Mouse (Mus musculus) intestine, embryonic 14.5 days (tissue): ENCODE data around the gene Dgkq. TPM values are rescaled to one million over a fixed set of nuclear protein-coding genes. Genes with fewer than 3 reads are reported as not detected.
A peak's percentile ranks its signal among the peaks of the same experiment; 100 is the strongest.

ENCODE experiments used
- ATAC-seq: fragments of 200-750 bp; cut with Nextera tagmentation; replicated peaks from 2 replicates; pipeline ENCODE4 v1.8.0; 2017; ENCODE audit warnings: low read depth, moderate number of reproducible peaks, moderate TSS enrichment, moderate library complexity; ENCODE audit not compliant: low FRiP score, low TSS enrichment
- DNase-seq: peaks from one replicate; pipeline ENCODE4 v3.0.0-alpha.2; 2018; ENCODE audit warnings: low spot score
- H3K27ac ChIP-seq: fragments of 300-500 bp; sonication (generic); 2 replicates; pipeline ENCODE4 v1.5.1; 2014; ENCODE audit warnings: low read depth, mild to moderate bottlenecking, control low read depth
- H3K27me3 ChIP-seq: fragments of 300-500 bp; sonication (generic); replicated peaks from 2 replicates; pipeline ENCODE4 v1.6.1; 2014; ENCODE audit warnings: low read length, control low read depth; ENCODE audit not compliant: control insufficient read depth, insufficient read depth
- H3K36me3 ChIP-seq: fragments of 300-500 bp; sonication (generic); 2 replicates; pipeline ENCODE4 v1.6.1; 2014; ENCODE audit warnings: low read length, control low read depth; ENCODE audit not compliant: control insufficient read depth, insufficient read depth
- H3K4me1 ChIP-seq: fragments of 300-500 bp; sonication (generic); replicated peaks from 2 replicates; pipeline ENCODE4 v1.6.1; 2014; ENCODE audit warnings: low read length, control low read depth, mixed read lengths; ENCODE audit not compliant: control insufficient read depth, insufficient read depth
- H3K4me2 ChIP-seq: fragments of 300-500 bp; sonication (generic); 2 replicates; pipeline ENCODE4 v1.6.1; 2014; ENCODE audit warnings: low read length
- H3K4me3 ChIP-seq: fragments of 300-500 bp; sonication (generic); 2 replicates; pipeline ENCODE4 v1.5.1; 2014; ENCODE audit warnings: low read depth, low read length, control low read depth, mixed read lengths
- H3K9ac ChIP-seq: fragments of 300-500 bp; sonication (generic); 2 replicates; pipeline ENCODE4 v1.6.1; 2014; ENCODE audit warnings: mild to moderate bottlenecking, low read length
- H3K9me3 ChIP-seq: fragments of 300-500 bp; sonication (generic); 2 replicates; pipeline ENCODE4 v1.6.1; 2016; ENCODE audit warnings: low read length, control low read depth; ENCODE audit not compliant: control insufficient read depth
- WGBS: fragments of 180-500 bp; shearing (Covaris S2); extraction: QIAGEN DNeasy Blood & Tissue Kit; methylation state at CpG from one replicate; pipeline ENCODE4 v1.1.7; 2014; 5-methylcytosine and 5-hydroxymethylcytosine counted together
- polyA plus RNA-seq: library from polyadenylated mRNA; unstranded; fragments of >200 nt; fragmentation: Nextera tagmentation; extraction: Ambion mirVana; gene quantifications from 2 replicates; pipeline ENCODE4 v1.2.1, GENCODE M21; 2014

Gene Dgkq
- polyA plus RNA-seq, 1 experiment from 2014 or later = 8.0 TPM

DNA sequence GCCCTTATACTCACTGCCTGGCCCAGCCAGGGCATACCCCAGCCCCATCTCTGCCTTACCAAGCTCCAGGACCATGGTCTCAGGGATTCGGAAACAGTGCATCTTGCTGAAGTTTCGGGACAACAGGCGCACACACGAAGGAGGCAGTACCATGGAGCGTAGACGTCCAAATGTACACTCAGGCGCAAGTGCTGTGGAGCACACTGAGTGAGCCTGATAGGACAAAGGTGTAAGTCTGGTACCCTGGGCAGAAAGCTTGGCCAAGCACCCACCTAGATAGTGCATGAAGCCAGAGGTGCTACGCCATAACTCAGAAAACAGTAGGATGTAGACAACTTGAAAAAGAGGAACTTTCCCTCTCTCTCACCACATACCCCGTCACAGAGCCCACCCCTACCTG is 14.1 kb downstream of the Dgkq start:
- ATAC-seq (no peak), DNase-seq (no peak)
- no peak overlapping the region for H3K27ac ChIP-seq
- H3K4me3 ChIP-seq = no peak overlapping the region
- no peak overlapping the region for H3K9ac ChIP-seq
- no peak overlapping the region for H3K4me2 ChIP-seq
- 92% methylated on average over 9 of the region's 9 CpGs for WGBS
- H3K4me1 ChIP-seq = peaks cover 5% of the 10 kb centered on the region
- no peaks in the 10 kb centered on the region for H3K9me3 ChIP-seq
- no peaks in the 10 kb centered on the region for H3K27me3 ChIP-seq
- H3K36me3 ChIP-seq = peaks cover 55% of the 10 kb centered on the region

DNA sequence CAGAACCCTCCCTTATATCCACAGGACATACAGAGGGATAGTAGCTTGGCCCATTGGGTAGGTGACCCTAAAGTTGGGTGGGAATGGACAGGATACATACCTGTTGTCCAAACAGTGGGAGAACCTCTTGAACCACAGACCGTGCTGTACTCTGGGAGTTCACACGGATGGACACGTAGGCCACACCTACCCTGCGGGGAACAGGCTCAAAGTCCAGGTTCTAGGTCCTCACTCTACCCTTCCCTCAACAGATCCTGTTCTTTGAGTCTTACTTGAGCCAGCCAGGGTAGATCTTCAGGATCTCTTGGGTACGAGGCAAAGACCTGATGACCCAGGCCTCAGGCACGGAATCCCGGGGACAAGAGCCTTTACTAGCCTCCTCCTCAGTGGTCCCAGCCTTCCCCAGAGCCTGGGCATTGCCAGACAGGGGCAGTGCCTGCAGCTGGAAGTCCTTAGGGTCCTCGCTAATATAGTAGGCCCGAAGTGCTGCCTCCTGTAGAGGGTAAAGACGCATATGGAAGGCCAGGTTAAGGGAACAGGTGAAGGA is 15.0 kb downstream of the Dgkq start:
- Histone ChIP-seq H3K9ac (no peak overlapping the region), H3K4me3 (no peak overlapping the region), H3K4me1 (peaks cover 1% of the 10 kb centered on the region; the same call in 1 of the 2 replicates), H3K27ac (no peak overlapping the region), H3K9me3 (no peaks in the 10 kb centered on the region), H3K27me3 (no peaks in the 10 kb centered on the region), H3K4me2 (no peak overlapping the region), H3K36me3 (peaks cover 58% of the 10 kb centered on the region)
- ATAC-seq (no peak), DNase-seq (no peak)
- 95% methylated on average over 10 of the region's 10 CpGs for WGBS

DNA sequence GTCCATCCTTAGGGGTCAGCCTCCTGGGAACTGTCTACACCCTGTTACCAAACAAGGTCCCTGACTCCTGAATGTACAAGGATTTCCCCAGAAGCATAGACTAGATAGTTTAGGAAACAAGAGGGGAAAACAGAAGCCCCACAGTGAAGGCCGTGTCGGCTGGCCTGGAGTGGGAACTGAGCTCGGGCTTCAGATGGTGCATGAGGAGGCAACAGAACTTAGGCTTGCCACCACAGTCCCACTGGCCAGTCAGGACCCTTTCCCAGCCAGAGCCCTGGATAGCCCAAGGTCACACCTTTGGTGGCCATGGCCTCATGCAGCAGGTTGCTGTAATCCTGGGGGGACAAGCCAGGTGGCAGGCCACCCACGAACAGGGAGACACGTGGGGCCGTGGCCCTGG is 16.1 kb downstream of the Dgkq start:
- WGBS = 89% methylated on average over 6 of the region's 6 CpGs
- DNase-seq = no peak

DNA sequence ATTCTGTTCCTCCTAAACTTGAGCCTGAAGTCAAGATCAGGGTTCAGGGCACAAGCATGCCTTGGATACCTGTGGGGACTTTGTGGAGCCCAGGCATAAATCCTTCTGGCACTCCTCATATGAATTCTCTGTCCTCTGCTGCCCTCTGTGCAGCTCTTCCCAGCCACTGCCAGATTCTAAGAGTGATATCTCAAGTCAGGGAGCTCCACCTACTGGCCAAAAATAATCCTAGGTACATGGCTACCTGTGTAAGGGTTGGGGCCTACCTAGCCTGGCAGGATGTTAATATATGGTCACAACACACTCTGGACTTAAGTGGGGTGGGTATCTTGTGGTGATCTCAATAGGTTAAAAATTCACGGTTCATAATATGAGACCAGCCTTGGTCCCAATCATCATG is 17.6 kb downstream of the Dgkq start:
- no peaks in the 10 kb centered on the region for H3K4me1 ChIP-seq
- ATAC-seq = peak; percentile 49; the same call in 1 of the 2 replicates
- H3K27me3 ChIP-seq = no peaks in the 10 kb centered on the region
- H3K4me3 ChIP-seq = no peak overlapping the region
- no peak overlapping the region for H3K4me2 ChIP-seq
- H3K27ac ChIP-seq = no peak overlapping the region
- H3K9me3 ChIP-seq = no peaks in the 10 kb centered on the region
- H3K36me3 ChIP-seq = peaks cover 74% of the 10 kb centered on the region
- DNase-seq = no peak
- 59% methylated on average over 1 of the region's 1 CpGs for WGBS
- H3K9ac ChIP-seq = no peak overlapping the region

More for the DNA sequence above, 16.1 kb downstream of the Dgkq start:
- H3K36me3 ChIP-seq = peaks cover 70% of the 10 kb centered on the region
- H3K4me1 ChIP-seq = no peaks in the 10 kb centered on the region
- H3K4me3 ChIP-seq = no peak overlapping the region
- ATAC-seq = no peak
- H3K9me3 ChIP-seq = no peaks in the 10 kb centered on the region
- H3K27me3 ChIP-seq = no peaks in the 10 kb centered on the region
- H3K4me2 ChIP-seq = no peak overlapping the region
- no peak overlapping the region for H3K27ac ChIP-seq
- H3K9ac ChIP-seq = no peak overlapping the region

DNA sequence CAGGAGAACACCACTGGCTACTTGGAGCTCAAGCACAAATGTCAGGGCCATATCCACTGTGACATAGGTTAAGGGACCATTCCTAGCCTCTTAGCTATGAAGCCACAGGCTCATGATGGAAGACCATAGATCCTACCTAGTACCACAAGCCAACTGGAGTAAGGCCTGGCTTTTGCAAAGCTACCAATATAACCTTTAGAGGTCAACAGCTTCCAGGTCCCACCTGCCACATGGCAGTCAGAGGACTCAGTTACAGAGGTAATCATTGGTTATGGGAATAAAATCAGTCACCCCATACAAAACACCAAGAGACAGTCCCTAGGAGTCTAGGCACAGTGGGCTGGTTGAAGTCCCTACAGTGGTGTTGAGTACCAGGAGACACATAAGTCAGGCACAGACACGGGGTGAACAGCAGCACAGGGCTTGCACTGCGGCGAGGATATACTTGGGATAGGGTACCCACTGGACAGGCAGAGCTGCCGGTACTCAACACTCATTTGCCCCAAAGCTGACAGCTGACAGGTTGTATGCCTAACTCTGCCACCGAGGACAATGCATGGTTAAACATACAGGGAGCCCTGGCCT is 18.2 kb downstream of the Dgkq start:
- 80% methylated on average over 5 of the region's 5 CpGs for WGBS
- DNase-seq (no peak), ATAC-seq (no peak; the same call in 1 of the 2 replicates)

DNA sequence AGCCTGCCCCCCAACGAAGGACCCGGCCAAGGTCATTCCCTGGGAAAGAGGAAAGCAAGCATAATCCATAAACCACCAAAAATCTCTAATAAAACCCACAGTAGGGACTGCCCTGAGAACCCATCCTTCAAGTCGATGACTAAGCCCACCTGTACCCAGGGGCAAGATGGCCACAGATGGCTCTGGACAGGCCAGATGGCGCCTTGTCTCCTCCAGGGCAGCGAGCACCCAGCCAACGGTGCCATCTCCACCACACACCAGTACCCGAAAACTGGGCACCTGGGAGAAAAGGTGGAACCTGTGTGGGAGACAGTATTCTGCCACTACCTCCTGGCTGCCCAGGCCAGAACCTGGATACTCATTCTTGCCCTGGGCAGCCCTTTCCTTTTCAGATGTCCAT is 19.1 kb downstream of the Dgkq start:
- 92% methylated on average over 7 of the region's 7 CpGs for WGBS
- H3K4me1 ChIP-seq = no peaks in the 10 kb centered on the region
- H3K27ac ChIP-seq = no peak overlapping the region
- H3K9ac ChIP-seq = no peak overlapping the region; the same call in 1 of the 2 replicates
- no peak overlapping the region for H3K4me2 ChIP-seq
- no peak for DNase-seq
- H3K4me3 ChIP-seq = no peak overlapping the region
- no peak for ATAC-seq
- peaks cover 78% of the 10 kb centered on the region for H3K36me3 ChIP-seq
- no peaks in the 10 kb centered on the region for H3K9me3 ChIP-seq
- no peaks in the 10 kb centered on the region for H3K27me3 ChIP-seq

More for the DNA sequence above, 18.2 kb downstream of the Dgkq start:
- Histone ChIP-seq H3K4me3 (no peak overlapping the region), H3K4me2 (no peak overlapping the region), H3K9ac (no peak overlapping the region), H3K27ac (no peak overlapping the region), H3K27me3 (no peaks in the 10 kb centered on the region), H3K4me1 (no peaks in the 10 kb centered on the region), H3K9me3 (no peaks in the 10 kb centered on the region), H3K36me3 (peaks cover 76% of the 10 kb centered on the region)

DNA sequence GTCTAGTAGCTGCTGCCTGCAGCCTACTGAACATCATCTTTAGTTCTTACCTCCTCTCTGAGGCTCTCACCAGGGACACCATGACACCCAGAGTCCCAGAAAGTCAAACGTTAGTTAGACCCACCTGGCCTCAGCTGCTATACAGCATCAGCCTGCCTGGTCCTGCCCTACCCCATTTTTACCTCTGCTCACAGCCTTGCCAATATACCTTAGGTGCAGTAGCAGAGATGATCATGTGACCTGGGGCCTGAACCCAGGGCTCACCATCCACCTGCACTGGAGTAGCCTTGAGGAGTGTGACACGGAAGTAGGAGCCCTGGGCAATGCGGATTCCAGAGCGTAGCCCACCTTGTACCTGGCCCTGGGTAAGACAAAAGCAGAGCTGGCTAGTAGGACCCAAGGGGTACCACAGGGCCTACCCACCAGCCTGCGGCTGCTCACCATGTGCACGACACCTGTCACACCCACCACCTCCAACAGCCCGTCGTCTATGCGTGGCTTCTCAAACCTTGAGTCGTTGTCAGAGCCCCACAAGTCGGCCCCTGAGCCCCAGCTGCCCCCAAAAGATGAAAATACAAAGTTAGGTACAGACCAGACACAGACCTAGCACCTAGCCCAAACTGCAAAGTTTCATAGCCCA is 20.4 kb downstream of the Dgkq start:
- no peak overlapping the region for H3K9ac ChIP-seq
- no peak overlapping the region for H3K4me3 ChIP-seq
- no peaks in the 10 kb centered on the region for H3K9me3 ChIP-seq
- H3K36me3 ChIP-seq = peaks cover 78% of the 10 kb centered on the region
- no peak overlapping the region for H3K4me2 ChIP-seq
- ATAC-seq (no peak), DNase-seq (no peak)
- no peaks in the 10 kb centered on the region for H3K4me1 ChIP-seq
- 87% methylated on average over 11 of the region's 11 CpGs for WGBS
- H3K27me3 ChIP-seq = no peaks in the 10 kb centered on the region
- H3K27ac ChIP-seq = no peak overlapping the region

DNA sequence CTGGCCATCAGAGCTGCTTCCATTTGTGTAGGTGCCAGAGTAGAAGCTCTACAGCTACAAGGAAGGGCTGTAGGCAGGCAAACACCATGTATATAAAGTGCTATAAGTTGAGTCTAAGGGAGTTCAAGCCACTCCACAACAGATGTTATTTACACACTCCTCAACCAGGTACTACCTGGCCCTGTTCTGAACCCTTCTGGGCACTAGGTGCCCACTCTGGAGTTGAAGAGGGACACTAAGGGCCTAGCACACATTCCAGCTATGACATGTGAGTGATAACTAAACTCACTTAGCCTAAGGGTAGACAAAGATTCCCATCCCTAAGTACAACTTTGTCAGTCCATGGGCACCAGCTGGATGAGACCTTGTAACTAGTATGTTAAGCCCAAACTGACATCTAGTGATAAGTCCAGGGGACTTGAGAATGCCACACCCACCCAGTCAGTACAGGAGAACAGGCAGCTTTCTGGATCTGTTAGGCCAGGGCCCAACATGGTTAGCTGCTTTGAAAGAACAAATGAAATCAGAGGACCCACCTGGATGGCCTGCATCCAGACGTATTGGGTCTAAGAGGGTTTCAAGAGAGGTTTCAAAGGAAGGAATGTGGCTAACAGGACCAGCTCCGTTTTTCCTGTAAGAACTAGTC is 21.5 kb downstream of the Dgkq start:
- Histone ChIP-seq H3K27ac (no peak overlapping the region), H3K4me1 (no peaks in the 10 kb centered on the region), H3K9ac (no peak overlapping the region), H3K4me3 (no peak overlapping the region), H3K27me3 (no peaks in the 10 kb centered on the region), H3K4me2 (no peak overlapping the region), H3K9me3 (no peaks in the 10 kb centered on the region), H3K36me3 (peaks cover 76% of the 10 kb centered on the region)
- ATAC-seq = no peak
- DNase-seq = no peak
- WGBS = 86% methylated on average over 2 of the region's 2 CpGs
